Mouse (Mus musculus) lung, postnatal 0 days (tissue): ENCODE measurements at regions not wholly inside any gene's neighbourhood (a gene's known extent, or its start where the extent isn't known, plus 50 kb on each side); places are given as distances from the start of the nearest gene placed in this dataset.

ENCODE experiments used
- CTCF ChIP-seq: IDR thresholded peaks from 2 replicates; pipeline ENCODE4 v1.5.1; 2016; ENCODE audit warnings: antibody characterized with exemption, mild to moderate bottlenecking
- EP300 ChIP-seq: IDR thresholded peaks from 2 replicates; pipeline ENCODE4 v1.6.1; 2016; ENCODE audit warnings: antibody characterized with exemption, mild to moderate bottlenecking, control low read depth

GRCm38 (mm10) chr17:47156237-47156636 is 145.9 kb upstream of the Ubr2 start:
- TF ChIP-seq EP300 (0 out of 2 replicates have a peak, but pooled peaks have one; percentile 6), CTCF (no peak)
